Mouse (Mus musculus) bone marrow macrophage, adult 2 months (primary cell): Measurements from ENCODE around the gene Larp1b.

Source experiments
- CTCF ChIP-seq: IDR thresholded peaks from 2 replicates; pipeline ENCODE4 v1.5.1; 2012; ENCODE audit warnings: low read depth, mild to moderate bottlenecking, low read length, moderate library complexity
- POLR2A ChIP-seq: IDR thresholded peaks from 2 replicates; pipeline ENCODE4 v1.6.1; 2012; ENCODE audit warnings: mild to moderate bottlenecking, low read depth, low read length, borderline replicate concordance

DNA sequence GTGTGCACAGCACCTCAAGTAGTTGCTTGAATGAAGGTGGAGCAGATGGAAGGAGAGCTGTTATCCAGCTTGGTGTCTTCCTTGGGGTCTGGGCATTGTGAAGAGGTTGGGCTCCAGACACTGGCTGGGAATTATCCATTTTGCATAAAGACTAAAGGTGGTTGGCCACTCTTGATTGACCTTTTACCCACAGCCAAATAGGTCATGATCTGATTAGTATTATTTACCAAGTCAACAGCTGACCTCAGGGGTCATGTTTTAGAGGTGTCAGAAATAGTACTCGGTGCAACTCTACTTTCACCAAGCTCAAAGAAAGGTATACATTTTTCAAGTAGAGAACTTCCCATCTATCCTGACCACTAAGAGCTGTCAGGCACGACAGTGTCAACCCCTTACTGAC, 115.7 kb downstream of the Larp1b start:
- TF ChIP-seq CTCF (no peak), POLR2A (no peak)
